Mouse (Mus musculus): ENCODE measurements around the gene Adgra3.

Adgra3 gene

DNA sequence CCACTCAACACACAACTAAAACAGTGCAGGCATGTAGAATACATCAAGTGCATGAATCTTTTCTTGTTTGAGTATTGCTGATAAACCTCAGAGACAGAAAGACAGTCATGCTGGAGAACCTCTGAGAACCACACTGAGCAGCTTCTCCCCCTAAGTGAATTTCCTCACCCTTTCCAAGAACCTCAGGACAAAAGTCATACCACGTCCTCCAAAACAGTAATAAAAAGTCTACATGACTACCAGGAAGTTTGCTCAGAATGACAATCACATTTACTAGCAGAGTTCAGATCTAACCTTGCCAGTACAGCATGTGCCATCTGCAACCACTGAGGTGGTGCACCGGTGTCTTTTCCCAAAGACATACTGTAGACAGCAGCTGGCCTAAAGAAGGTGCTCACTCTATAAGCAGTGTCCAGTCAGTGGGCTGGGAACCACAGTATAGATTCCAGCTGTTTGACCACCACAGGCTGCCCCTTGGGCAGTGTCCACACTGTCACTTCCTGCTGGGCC, 27.0 kb downstream of the Adgra3 start:
- no peak for DNase-seq (ENCODE audit: low spot score)

DNA sequence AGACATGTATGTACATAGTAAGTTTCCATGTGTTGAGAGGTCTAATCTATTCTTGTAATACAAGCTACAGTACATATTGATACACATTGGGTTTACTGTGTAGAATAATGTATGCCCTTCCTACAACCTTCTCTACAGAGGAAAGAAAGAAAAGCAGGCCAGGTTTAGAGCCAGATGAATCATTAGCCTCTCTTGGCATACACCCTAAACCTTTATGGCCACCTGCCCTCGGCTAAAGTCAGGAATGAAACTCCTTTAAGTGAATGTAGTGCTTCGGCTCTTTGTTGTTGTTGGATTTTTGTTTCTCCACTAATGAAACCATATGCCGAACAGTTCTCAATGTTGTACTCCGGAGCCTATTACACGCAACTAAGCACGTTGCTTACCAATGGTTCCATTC, 27.5 kb downstream of the Adgra3 start:
- no peak for DNase-seq (ENCODE audit: low spot score)

DNA sequence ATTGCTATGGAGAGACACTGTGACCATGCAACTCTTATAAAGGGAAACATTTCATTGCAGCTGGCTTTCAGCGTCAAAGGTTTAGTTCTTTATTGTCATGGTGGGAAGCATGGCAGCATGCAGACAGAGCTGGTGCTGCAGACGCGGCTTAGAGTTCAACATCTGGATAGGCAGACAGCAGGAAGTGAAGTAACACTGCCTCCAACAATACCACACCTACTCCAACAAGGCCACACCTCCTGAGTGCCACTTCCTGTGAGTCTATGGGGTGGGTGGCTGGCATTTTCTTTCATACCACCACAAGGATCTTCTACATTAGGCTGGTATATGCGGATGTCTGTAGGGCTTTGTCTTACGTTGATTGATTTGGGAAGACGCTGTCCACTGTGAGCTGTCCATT, 29.1 kb downstream of the Adgra3 start:
- no peak for DNase-seq (ENCODE audit: low spot score)

DNA sequence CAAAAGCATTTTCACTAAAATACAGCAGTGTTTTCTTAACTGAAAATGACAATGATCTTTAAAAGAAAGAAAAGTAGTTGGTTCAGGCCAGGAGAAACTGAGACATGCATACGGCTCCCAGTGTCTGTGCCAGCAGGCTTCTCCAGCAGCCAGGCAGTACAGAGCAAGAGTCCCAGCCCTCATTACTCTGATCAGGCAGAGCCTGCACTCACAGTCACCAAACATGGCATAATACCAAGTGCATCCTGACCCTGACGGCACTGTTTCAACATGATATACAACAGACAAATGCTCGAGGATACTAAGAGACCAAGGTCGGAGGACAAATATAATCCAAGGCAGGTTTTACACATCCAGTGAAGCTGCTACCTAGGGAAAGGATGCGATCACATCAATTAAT, 31.2 kb downstream of the Adgra3 start:
- DNase-seq (ENCODE audit: low spot score): no peak

DNA sequence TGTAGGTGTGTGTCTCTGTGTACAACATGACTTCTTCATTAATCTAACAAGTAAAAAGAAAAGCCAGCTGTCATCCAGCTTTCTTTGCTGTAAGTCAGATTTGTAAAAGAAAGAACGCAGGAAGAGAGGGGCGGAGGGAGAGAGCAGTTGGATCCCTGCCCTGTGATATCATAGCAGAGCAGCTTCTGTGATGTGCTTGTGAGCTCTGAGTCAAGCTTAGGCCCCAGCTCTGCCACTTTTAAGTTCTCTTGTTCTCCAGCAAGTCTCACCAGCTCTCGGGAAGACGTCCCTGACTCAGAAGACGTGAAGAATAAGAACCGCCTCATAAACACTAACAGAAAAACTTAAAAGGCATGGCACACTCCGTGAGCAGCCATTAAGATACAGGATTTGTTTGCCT, 31.8 kb downstream of the Adgra3 start:
- DNase-seq (ENCODE audit: low spot score): no peak

DNA sequence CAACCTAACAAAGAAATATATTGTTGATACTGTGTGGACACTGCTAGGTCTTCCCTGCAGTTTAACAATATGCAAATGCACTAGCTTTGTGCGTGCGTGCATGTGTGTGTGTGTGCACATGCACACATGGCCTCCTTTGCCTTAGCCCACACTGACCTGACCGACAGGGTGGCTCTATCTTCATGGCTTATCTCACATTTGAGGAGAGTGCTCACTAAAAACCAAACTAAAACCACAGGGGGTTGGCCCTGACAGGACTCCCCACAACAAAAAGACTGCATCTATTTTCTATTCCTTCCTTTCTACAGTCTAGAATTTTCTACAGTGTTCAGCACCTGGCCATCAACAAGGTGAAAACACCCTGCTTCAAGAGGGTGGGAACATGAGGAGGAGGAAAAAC, 32.7 kb downstream of the Adgra3 start:
- no peak for DNase-seq (ENCODE audit: low spot score)

DNA sequence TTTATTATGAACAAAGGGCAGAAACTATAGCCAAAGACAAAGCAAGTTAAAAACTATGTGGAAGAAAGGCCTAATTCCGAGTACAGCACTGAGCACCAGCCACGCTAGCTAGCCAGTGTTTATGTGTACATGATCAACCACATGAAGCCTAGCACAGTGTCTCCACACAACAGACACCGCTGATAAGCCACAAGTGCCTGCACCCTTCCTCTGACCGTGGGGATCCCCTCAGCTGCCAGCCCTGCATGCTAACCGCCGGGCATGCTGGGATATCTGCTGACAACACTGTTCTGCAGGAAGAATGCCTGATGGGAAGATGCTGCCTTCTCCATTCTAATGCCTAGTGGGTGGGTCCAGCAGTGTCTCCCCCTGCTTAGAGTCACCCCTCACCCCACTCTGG, 34.7 kb downstream of the Adgra3 start:
- no peak for DNase-seq (ENCODE audit: low spot score)

DNA sequence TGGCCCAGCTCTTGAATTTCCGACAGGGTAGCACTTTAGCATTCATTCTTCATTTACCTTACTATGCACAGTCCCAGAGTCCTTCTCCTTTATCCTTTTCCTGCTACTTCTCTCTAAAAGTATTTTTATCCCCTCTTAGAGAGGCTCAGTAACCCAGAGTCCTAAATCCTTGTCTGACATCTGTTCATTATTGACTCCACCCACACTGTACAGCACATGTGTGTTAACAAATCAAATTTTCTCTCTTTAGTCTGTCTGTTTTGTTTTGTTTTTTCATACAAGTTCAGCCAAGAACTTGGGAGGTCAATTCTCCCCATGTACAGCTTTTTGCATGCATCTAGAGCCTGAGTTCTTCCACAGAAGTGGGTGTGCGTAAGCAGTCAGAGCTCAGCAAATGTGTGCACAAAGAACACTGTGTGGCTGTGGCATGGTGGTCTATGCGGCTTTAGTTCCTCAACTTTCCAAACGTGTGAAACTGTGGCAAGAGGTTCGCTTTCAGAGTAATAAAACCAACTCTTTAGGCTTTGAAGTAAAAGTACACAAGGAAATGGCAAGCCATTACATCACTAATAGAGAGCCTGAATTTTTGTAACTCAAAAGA, 42.7 kb downstream of the Adgra3 start:
- no peak for DNase-seq (ENCODE audit: low spot score)

DNA sequence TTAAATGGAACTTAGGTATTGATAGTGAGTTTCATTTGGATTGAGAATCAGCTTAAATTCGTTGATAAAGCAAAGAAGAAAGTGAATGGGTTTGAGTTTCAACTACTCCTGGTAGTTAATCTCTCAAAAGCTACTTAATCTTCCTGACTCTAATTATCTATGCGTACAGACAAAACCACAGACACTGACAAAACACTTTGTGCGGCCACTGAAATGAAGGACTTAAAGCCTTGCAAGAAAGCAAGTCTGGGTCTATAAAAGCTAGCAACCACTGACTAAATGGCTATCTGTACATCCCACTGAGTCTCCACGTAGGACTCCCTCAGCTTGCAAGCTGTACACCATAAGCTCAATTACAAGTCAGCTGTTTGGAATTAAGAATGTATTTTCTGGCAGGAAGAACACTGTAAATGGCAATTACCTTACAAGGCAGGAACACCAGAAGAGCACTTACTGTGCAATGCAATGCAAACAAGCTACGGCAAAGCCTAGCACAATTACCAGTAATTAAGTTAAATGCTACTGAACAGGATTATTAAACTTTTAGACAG, 43.6 kb downstream of the Adgra3 start:
- DNase-seq (ENCODE audit: low spot score): no peak

DNA sequence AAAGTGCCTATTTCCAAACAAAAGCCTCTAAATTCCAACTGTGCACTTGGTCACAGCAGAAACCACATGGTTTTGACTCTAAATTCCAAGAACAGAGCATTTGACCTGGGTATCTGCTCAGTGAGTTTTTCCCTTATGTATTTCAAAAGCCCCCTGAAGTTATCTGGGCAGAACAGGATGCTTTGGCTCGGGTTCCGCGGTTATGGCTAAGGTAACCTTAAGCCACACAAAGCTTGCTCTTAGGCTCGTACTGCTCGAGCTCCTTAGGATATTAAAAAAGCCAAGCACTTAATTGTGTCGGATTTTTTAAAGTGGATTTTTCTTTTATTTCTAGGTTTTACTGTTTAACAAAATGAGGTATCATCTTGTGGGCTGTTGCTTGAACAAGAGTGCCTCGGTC, 44.1 kb downstream of the Adgra3 start:
- no peak for DNase-seq (ENCODE audit: low spot score)

DNA sequence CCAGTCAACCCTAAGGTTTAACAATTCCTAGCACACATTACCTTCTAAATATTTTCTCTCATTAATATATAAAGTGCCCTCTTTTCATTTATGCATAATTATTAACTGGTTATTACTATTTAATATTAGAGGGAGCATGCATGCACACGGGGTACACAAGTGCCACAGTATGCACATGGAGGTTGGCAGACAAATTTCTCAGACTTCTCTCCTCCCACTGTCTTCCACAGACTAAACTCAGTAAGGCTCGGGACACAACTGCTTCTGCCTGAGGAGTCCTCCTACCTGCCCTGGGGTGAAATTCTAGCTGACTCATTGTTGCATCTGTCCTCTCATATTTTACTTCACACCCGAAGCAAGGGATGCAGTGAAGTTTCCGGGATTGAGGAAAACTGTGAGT, 44.8 kb downstream of the Adgra3 start:
- DNase-seq (ENCODE audit: low spot score): no peak

DNA sequence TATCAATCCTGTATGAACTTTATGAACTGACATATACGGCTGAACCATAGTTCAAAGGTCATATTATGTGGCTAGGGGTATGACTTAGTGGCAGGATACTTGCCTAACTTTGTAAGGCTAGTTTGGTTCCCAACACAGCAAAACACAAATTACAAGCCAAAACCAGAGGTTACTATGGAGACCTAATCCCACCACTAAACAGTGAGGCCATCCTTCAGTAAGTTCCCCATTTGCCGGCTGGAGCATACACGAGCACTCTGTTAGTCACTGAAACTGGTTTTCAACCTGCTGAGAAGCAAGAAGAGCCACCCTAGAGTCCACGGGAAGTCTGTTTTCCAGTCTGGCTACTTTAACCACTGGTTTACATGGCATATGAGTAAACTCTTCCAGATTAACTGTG, 50.0 kb downstream of the Adgra3 start:
- DNase-seq (ENCODE audit: low spot score): no peak

DNA sequence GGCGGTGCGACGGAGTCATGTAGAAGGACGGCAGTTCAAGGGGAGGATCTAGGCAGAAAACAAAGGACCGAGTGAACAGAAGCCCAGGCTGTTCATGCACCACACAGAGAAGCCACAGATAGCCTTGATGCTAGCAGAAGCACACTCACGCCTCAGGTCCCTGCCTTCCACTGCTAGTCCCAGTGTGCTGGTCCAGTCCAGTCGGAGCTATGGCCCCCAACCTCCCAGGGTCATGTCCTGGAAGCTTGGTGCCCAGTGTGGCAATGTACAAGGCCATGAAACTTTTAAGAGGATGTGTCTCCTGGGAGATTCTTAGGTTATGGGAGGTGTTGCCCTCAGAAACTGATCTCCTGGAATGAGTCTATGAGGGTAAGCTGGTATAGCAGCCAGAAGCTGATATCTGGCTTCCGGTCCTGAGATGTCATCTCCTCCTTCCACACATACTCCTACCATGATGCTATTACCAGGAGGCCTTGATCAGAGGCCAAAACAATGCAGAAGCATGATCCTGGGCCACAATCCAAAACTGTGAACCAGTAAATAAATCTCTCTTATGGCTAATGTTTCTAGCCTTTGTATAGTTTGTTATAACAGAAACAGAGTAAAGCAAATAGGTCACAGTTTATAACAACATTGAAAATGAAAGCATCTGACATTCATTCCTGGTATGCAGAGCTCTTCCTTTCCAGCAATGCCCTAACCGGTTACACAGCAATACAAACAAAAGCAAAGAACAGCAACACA, 51.7 kb downstream of the Adgra3 start:
- no peak for DNase-seq (ENCODE audit: low spot score)

DNA sequence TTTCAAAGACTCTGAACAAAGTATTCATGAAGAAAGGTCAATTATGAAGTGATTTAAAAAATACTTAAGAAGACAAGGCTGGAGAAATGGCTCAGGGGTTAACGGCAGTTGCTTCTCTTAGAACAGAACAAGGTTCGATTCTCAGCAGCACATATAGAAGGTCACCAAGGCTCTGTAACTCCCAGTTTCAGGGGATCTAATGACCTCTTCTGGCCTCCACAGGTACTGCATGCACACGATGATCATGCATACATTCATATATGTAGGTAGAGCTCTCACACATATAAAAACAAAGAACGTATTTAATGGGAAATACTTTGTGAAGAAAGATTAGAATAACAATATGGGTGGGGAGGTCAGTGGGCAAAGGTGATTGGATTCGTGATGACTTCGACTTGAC, 56.5 kb downstream of the Adgra3 start:
- peak; percentile 64 for DNase-seq (ENCODE audit: low spot score)

DNA sequence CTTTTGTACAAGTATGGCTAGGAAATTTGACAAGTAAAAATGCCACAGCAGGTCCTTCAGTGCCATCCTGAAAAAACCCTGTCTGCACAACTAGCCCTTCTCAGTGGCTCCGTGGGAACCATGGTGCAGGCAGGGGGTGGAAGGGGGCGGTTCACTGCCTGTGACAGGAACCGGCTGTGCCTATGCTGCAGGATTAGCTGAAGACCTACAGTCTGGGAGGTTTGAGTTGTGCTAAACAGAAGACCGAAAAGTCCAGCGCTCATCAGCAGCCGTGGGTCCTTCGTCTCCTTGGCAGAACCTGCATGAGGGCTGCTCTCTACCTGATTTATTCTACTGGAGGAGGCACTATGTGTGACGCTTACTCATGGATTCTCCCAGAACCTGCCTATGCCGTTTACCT, 59.0 kb downstream of the Adgra3 start:
- DNase-seq (ENCODE audit: low spot score): no peak

DNA sequence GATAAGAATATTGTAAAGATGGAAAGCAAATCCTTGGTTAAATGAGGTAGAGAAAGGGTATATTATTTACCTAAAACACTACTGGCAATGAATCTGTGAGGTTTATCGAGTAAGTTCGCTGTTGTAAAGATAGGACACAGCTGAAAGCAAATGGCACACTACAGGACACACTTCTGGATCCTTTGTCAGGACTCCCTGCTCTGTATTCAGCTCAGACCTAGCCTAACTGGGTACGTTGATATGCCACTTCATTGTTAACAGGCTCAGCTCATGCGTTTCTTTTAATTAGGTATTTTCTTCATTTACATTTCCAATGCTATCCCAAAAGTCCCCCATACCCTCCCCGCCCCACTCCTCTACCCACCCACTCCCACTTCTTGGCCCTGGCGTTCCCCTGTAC, 61.8 kb downstream of the Adgra3 start:
- no peak for DNase-seq (ENCODE audit: low spot score)

DNA sequence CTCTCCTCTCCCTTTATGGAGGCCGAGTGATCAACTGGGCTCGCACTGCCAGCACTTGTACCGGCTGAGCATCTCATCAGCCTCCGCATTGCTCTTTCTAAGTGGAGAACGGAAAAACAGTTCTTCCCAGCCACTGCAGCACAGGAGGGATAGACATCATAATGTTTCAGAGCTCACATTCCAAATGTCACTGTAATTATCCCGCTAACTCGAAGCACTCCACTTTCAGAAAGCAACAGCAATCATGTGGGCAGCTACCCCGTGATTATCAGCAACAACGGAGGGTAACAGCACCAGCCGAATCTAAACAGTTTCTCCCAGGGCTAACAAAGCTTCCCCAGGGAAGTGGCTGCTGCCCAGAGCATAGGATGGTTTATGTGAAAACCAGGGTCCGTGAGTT, 62.3 kb downstream of the Adgra3 start:
- DNase-seq (ENCODE audit: low spot score): no peak

DNA sequence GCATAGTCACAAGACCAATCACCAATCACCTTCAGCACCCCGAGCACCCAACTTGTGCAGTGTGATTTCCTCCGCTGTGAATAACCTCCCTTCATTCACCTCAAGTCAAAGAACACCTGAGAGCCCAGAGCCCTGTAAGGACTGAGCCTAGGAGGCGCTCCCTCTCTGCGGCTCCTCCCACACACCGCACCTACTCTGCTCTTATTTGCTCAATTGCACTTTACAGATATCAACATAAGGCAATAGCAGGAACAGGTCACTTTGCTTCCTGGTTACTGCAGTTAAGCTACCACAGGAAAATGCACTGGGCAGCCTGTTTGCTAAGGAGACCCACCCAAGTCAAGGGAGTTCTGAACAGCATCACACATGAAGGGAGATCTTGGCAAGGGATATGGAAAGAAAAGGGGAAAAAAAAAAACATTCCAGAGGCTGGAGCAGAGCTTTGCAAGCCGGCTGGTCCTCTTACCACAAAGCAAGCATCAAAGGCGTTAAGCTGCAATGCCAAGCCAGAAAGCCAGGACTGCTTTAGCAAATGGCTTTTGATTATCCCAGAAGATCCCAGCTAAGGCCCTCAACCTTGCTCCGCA, 68.0 kb downstream of the Adgra3 start:
- DNase-seq (ENCODE audit: low spot score): no peak

DNA sequence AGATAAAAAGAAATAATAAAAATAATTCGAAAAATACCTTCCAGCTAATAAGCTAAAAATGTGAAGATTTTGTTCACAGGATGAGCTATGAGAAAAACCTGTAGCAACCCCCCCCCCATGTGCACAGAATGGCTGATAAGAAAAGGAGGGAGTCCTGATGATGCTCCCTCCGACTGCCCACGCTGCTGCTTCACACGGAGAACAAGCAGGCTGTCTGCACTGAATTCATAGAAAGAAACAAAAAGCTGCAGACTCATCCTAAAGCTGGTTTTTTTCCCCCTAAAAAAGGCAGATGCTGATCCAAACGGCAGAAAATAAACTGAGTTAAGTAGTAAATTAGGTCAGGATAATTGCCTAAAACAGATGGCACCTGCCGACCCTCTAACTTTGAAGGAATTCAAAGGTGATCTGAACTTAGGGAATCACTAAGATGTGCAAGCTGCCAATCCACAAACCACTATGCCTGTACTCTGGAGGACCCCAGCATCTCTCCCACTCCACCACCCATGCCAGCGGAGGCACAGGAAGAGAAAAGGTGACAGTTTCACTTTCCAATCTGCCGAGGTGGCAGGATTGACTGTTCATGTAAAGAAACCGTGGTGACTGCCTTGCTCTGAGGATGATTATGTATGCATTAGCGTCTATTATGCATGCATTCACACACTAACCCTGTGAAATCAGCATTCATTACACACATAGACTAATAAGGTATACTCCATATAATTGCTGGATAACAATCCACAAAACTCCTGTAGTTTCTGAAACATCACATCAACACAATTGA, 70.6 kb downstream of the Adgra3 start:
- DNase-seq (ENCODE audit: low spot score): no peak

DNA sequence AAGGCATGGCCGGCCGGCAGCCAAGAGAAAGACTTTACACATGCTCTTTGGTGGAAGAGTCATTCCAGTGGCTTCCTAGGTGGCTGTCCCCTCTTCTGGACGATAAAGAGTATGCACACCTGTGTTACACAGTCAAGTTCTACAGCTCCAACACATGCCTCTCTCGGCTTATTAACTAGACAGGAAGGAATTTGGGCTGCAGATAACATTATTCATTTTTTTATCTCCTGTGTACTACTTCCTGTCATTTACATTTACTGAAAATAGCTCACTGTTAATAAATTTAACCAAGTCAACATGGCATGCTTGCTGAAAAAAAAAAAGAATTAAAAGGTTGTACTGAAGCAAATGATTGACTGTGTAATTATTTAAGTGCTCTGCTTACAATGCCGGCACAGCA, 78.1 kb downstream of the Adgra3 start:
- DNase-seq (ENCODE audit: low spot score): no peak

DNA sequence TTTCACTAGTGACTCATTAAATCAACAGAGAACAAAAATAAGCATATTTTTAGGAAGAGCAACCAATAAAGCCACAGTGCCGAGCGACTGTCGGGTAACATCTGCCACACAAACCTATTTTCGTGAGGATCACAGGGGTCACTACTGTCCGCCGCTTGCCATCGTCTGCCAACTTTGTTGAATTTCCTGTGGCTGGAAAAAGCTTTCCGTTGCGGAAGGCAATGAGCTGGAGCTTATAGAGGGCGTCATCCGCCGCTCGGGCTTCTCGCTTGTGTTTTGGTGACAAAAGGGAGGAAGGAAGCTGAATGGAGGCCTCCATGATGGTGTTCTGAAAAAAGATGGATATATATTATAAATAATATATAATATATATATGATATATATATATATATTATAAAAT, 79.6 kb downstream of the Adgra3 start:
- DNase-seq (ENCODE audit: low spot score): no peak

DNA sequence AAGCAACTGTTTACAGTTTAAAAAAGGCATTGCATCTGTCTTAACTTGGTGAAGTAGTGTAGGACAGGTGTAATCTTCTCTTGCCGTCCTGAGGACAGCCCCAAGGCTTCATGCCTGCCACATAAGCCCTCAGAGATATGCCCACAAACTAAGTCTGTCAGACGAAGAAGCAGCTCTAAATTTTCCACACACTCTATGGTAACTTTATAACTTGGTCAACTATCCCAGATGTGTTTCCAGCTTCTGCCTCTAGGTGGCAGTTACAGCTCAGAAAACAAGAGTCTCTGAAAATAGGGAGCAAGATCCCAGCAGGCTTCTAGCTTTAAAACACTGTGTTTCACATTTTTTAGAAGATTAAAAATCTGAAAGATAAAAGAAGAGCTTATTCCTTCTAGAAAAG, 82.8 kb downstream of the Adgra3 start:
- DNase-seq (ENCODE audit: low spot score): peak; percentile 63

DNA sequence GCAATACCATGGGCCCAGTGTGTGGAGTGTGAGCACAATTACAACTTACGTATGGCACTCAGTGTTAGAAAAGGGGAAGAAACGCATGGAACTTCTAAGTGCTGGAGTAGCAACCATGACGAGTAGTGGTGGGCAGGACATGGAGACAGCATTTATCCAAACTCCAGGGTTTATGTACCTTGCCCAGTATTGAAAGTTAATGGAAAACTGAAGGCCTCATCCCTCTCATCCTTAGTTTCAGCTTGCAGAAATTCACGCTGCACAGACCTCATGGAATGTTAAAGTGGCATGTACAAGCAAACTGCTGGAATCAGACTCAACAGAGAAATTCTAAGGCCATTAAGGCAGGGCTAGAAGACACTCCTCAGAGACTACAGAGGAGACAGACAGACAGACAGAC, 84.6 kb downstream of the Adgra3 start:
- DNase-seq (ENCODE audit: low spot score): no peak
